Mouse (Mus musculus) T-helper 2 cell (primary cell): ENCODE measurements at regions not wholly inside any gene's neighbourhood (a gene's known extent, or its start where the extent isn't known, plus 50 kb on each side); places are given as distances from the start of the nearest gene placed in this dataset.

Source experiments
- in situ Hi-C: fragments of 300-600 bp; cut with MboI, MseI; formaldehyde crosslinking; loops from one replicate; pipeline ENCODE4 v1.15.1; 2025; ENCODE audit warnings: high pct_unique_total_duplicates

GRCm38 (mm10) chr17:45341573-45341972 is 92.0 kb downstream of the Cdc5l start:
- in situ Hi-C loops: no loop called here

GRCm38 (mm10) chr17:45340851-45341250 is 92.7 kb downstream of the Cdc5l start:
- in situ Hi-C loops: no loop called here

- in situ Hi-C loops: no loop called here
Measured at GRCm38 (mm10) chr17:45339226-45339625, 94.3 kb downstream of the Cdc5l start.

GRCm38 (mm10) chr17:45338086-45338485 is 95.5 kb downstream of the Cdc5l start:
- in situ Hi-C loops: no loop called here

GRCm38 (mm10) chr17:45335586-45336151 is 97.9 kb downstream of the Cdc5l start:
- in situ Hi-C loops: no loop called here

GRCm38 (mm10) chr17:45334732-45335381 is 98.7 kb downstream of the Cdc5l start:
- in situ Hi-C loops: no loop called here

GRCm38 (mm10) chr17:45332321-45332720 is 101.2 kb downstream of the Cdc5l start:
- in situ Hi-C loops: no loop called here

GRCm38 (mm10) chr17:45329241-45329640 is 104.3 kb downstream of the Cdc5l start:
- in situ Hi-C loops: no loop called here

GRCm38 (mm10) chr17:45326726-45327125 is 106.8 kb downstream of the Cdc5l start:
- in situ Hi-C loops: no loop called here

GRCm38 (mm10) chr17:45326173-45326572 is 107.4 kb downstream of the Cdc5l start:
- in situ Hi-C loops: no loop called here

GRCm38 (mm10) chr17:45322842-45323241 is 110.7 kb downstream of the Cdc5l start:
- in situ Hi-C loops: no loop called here

- in situ Hi-C loops: no loop called here
Measured at GRCm38 (mm10) chr17:45320074-45320473, 113.5 kb downstream of the Cdc5l start.

GRCm38 (mm10) chr17:45318211-45319076 is 115.1 kb downstream of the Cdc5l start:
- in situ Hi-C loops: no loop called here

GRCm38 (mm10) chr17:45312510-45313266 is 120.8 kb downstream of the Cdc5l start:
- in situ Hi-C loops: no loop called here

- in situ Hi-C loops: no loop called here
Measured at GRCm38 (mm10) chr17:45306506-45306905, 127.0 kb downstream of the Cdc5l start.

- in situ Hi-C loops: no loop called here
Measured at GRCm38 (mm10) chr17:45303183-45303582, 130.4 kb downstream of the Cdc5l start.

GRCm38 (mm10) chr17:45298355-45298754 is 135.2 kb downstream of the Cdc5l start:
- in situ Hi-C loops: loop anchor here (5.0 kb wide), 1 partner anchor 74 kb away; no protein-coding TSS in a partner anchor

- in situ Hi-C loops: loop anchor here (5.0 kb wide), 1 partner anchor 74 kb away; no protein-coding TSS in a partner anchor
Measured at GRCm38 (mm10) chr17:45297860-45298259, 135.7 kb downstream of the Cdc5l start.

GRCm38 (mm10) chr17:45296363-45296762 is 137.2 kb downstream of the Cdc5l start:
- in situ Hi-C loops: loop anchor here (5.0 kb wide), 1 partner anchor 76 kb away; no protein-coding TSS in a partner anchor

GRCm38 (mm10) chr17:45294886-45295285 is 138.7 kb downstream of the Cdc5l start:
- in situ Hi-C loops: loop anchor here (5.0 kb wide), 1 partner anchor 77 kb away; no protein-coding TSS in a partner anchor

- in situ Hi-C loops: no loop called here
Measured at GRCm38 (mm10) chr17:45294256-45294865, 139.2 kb downstream of the Cdc5l start.
